Mouse (Mus musculus) stomach, postnatal 0 days (tissue): ENCODE measurements around the gene Tbrg1. TPM values are rescaled to one million over a fixed set of nuclear protein-coding genes. Genes with fewer than 3 reads are reported as not detected.

Experiments
- ATAC-seq: fragments of 200-750 bp; cut with Nextera tagmentation; 2 replicates; pipeline ENCODE4 v1.8.0; 2017; ENCODE audit not compliant: low FRiP score, low TSS enrichment
- DNase-seq: peaks from one replicate; pipeline ENCODE4 v3.0.0-alpha.2; 2016; ENCODE audit warnings: low spot score
- H3K27ac ChIP-seq: fragments of 300-500 bp; sonication (generic); replicated peaks from 2 replicates; pipeline ENCODE4 v1.5.1; 2014; ENCODE audit warnings: mild to moderate bottlenecking, control low read depth
- H3K27me3 ChIP-seq: fragments of 300-500 bp; sonication (generic); 2 replicates; pipeline ENCODE4 v1.6.1; 2014; ENCODE audit warnings: low read length; ENCODE audit not compliant: control insufficient read depth, insufficient read depth
- H3K36me3 ChIP-seq: fragments of 300-500 bp; sonication (generic); 2 replicates; pipeline ENCODE4 v1.6.1; 2014; ENCODE audit warnings: low read length, mixed read lengths; ENCODE audit not compliant: control insufficient read depth, insufficient read depth
- H3K4me1 ChIP-seq: fragments of 300-500 bp; sonication (generic); replicated peaks from 2 replicates; pipeline ENCODE4 v1.6.1; 2014; ENCODE audit warnings: antibody characterized with exemption; ENCODE audit not compliant: control insufficient read depth, insufficient read depth
- H3K4me2 ChIP-seq: fragments of 300-500 bp; sonication (generic); replicated peaks from 2 replicates; pipeline ENCODE4 v1.6.1; 2014; ENCODE audit warnings: low read depth, mild to moderate bottlenecking, control low read depth, moderate library complexity
- H3K4me3 ChIP-seq: fragments of 300-500 bp; sonication (generic); 2 replicates; pipeline ENCODE4 v1.5.1; 2014; ENCODE audit warnings: low read depth, low read length, control low read depth
- H3K9ac ChIP-seq: fragments of 300-500 bp; sonication (generic); 2 replicates; pipeline ENCODE4 v1.6.1; 2014; ENCODE audit warnings: mild to moderate bottlenecking, low read length, control low read depth, mixed read lengths
- H3K9me3 ChIP-seq: fragments of 300-500 bp; sonication (generic); 2 replicates; pipeline ENCODE4 v1.6.1; 2016; ENCODE audit warnings: low read length; ENCODE audit not compliant: control insufficient read depth
- CTCF ChIP-seq: IDR thresholded peaks from 2 replicates; pipeline ENCODE4 v1.5.1; 2016; ENCODE audit warnings: antibody characterized with exemption, low read depth, mild to moderate bottlenecking, moderate library complexity
- EP300 ChIP-seq: optimal IDR thresholded peaks from 2 replicates; pipeline ENCODE3; 2016; ENCODE audit warnings: antibody characterized with exemption
- WGBS: fragments of 180-500 bp; shearing (Covaris S2); extraction: QIAGEN DNeasy Blood & Tissue Kit; methylation state at CpG from one replicate; pipeline ENCODE4 v1.1.7; 2014; 5-methylcytosine and 5-hydroxymethylcytosine counted together
- polyA plus RNA-seq: library from polyadenylated mRNA; unstranded; fragments of >200 nt; fragmentation: Nextera tagmentation; extraction: Ambion mirVana; gene quantifications from 2 replicates; pipeline ENCODE4 v1.2.1, GENCODE M21; 2015

Tbrg1 gene
- polyA plus RNA-seq, 1 experiment from 2014 or later, result 180 TPM

GRCm38 (mm10) chr9:37670261-37670660 is 13.1 kb upstream of the Tbrg1 start:
- no peak for ATAC-seq
- no peak overlapping the region for H3K27ac ChIP-seq
- H3K9ac ChIP-seq, result no peak overlapping the region
- no peaks in the 10 kb centered on the region for H3K4me1 ChIP-seq
- H3K36me3 ChIP-seq, result no peaks in the 10 kb centered on the region
- TF ChIP-seq CTCF (no peak), EP300 (no peak)
- no peak for DNase-seq
- H3K27me3 ChIP-seq, result no peaks in the 10 kb centered on the region
- no peak overlapping the region for H3K4me2 ChIP-seq
- H3K4me3 ChIP-seq, result no peak overlapping the region
- WGBS, result 89% methylated on average over 3 of the region's 3 CpGs
- no peaks in the 10 kb centered on the region for H3K9me3 ChIP-seq

GRCm38 (mm10) chr9:37669678-37670077 is 12.6 kb upstream of the Tbrg1 start:
- no peaks in the 10 kb centered on the region for H3K27me3 ChIP-seq
- ATAC-seq, result no peak
- H3K4me3 ChIP-seq, result no peak overlapping the region
- no peak overlapping the region for H3K27ac ChIP-seq
- H3K4me1 ChIP-seq, result no peaks in the 10 kb centered on the region
- DNase-seq, result no peak
- no peak for TF ChIP-seq EP300
- no peak for TF ChIP-seq CTCF
- H3K9ac ChIP-seq, result no peak overlapping the region
- no peak overlapping the region for H3K4me2 ChIP-seq
- no peaks in the 10 kb centered on the region for H3K9me3 ChIP-seq
- no peaks in the 10 kb centered on the region for H3K36me3 ChIP-seq
- 44% methylated on average over 4 of the region's 4 CpGs for WGBS

GRCm38 (mm10) chr9:37669115-37669514 is 12.0 kb upstream of the Tbrg1 start, which contains the start of gene Panx3:
Panx3 (minus strand) TSS chr9:37669235.
- no peaks in the 10 kb centered on the region for H3K4me1 ChIP-seq
- H3K9ac ChIP-seq, result no peak within 1 kb of the TSS
- H3K9me3 ChIP-seq, result no peaks in the 10 kb centered on the region
- no peak within 1 kb of the TSS for H3K27ac ChIP-seq
- no peak for ATAC-seq
- DNase-seq, result no peak
- no peaks in the 10 kb centered on the region for H3K36me3 ChIP-seq
- no peak for TF ChIP-seq EP300
- no peak for TF ChIP-seq CTCF
- no peaks in the 10 kb centered on the region for H3K27me3 ChIP-seq
- 57% methylated on average over 6 of the region's 6 CpGs for WGBS
- H3K4me3 ChIP-seq, result no peak within 1 kb of the TSS
- no peak within 1 kb of the TSS for H3K4me2 ChIP-seq

GRCm38 (mm10) chr9:37666045-37666444 is 8.9 kb upstream of the Tbrg1 start:
- 73% methylated on average over 7 of the region's 7 CpGs for WGBS

GRCm38 (mm10) chr9:37664604-37665003 is 7.5 kb upstream of the Tbrg1 start:
- no peak overlapping the region for H3K27ac ChIP-seq

More at GRCm38 (mm10) chr9:37666045-37666444, 8.9 kb upstream of the Tbrg1 start:
- TF ChIP-seq CTCF (no peak), EP300 (no peak)
- DNase-seq, result no peak
- no peak overlapping the region for H3K9ac ChIP-seq
- no peaks in the 10 kb centered on the region for H3K4me1 ChIP-seq
- H3K27me3 ChIP-seq, result no peaks in the 10 kb centered on the region
- no peaks in the 10 kb centered on the region for H3K9me3 ChIP-seq
- no peaks in the 10 kb centered on the region for H3K36me3 ChIP-seq
- no peak for ATAC-seq
- no peak overlapping the region for H3K27ac ChIP-seq
- H3K4me2 ChIP-seq, result no peak overlapping the region
- H3K4me3 ChIP-seq, result no peak overlapping the region

GRCm38 (mm10) chr9:37663210-37663609 is 6.1 kb upstream of the Tbrg1 start:
- H3K27ac ChIP-seq, result no peak overlapping the region
- no peak overlapping the region for H3K9ac ChIP-seq
- no peaks in the 10 kb centered on the region for H3K4me1 ChIP-seq
- WGBS, result 57% methylated on average over 1 of the region's 1 CpGs
- ATAC-seq (no peak), DNase-seq (no peak)
- TF ChIP-seq CTCF (no peak), EP300 (no peak)
- no peaks in the 10 kb centered on the region for H3K27me3 ChIP-seq
- H3K4me2 ChIP-seq, result no peak overlapping the region
- H3K9me3 ChIP-seq, result no peaks in the 10 kb centered on the region
- no peak overlapping the region for H3K4me3 ChIP-seq
- no peaks in the 10 kb centered on the region for H3K36me3 ChIP-seq

More at GRCm38 (mm10) chr9:37664604-37665003, 7.5 kb upstream of the Tbrg1 start:
- DNase-seq, result no peak
- WGBS, result 65% methylated on average over 2 of the region's 2 CpGs
- no peak for ATAC-seq
- Histone ChIP-seq H3K9me3 (no peaks in the 10 kb centered on the region), H3K4me2 (no peak overlapping the region), H3K4me1 (no peaks in the 10 kb centered on the region), H3K27me3 (no peaks in the 10 kb centered on the region), H3K9ac (no peak overlapping the region), H3K36me3 (no peaks in the 10 kb centered on the region), H3K4me3 (no peak overlapping the region)
- TF ChIP-seq EP300 (no peak), CTCF (no peak)
